Mouse (Mus musculus) C2C12 (cell line): ENCODE data around the gene Naxe. TPM values are rescaled to one million over a fixed set of nuclear protein-coding genes. Genes with fewer than 3 reads are reported as not detected.

Experiments
- H3K27me3 ChIP-seq: one replicate; pipeline ENCODE4 v1.6.1; 2011; ENCODE audit not compliant: control insufficient read depth, insufficient read depth, insufficient read length
- H3K36me3 ChIP-seq: one replicate; pipeline ENCODE4 v1.6.1; 2011; ENCODE audit not compliant: control insufficient read depth, insufficient read depth
- H3K4me3 ChIP-seq: one replicate; pipeline ENCODE4 v1.5.1; 2011; ENCODE audit warnings: mild to moderate bottlenecking, control low read depth; ENCODE audit not compliant: poor library complexity, insufficient read depth, severe bottlenecking
- H3K79me2 ChIP-seq: one replicate; pipeline ENCODE4 v1.6.1; 2011; ENCODE audit not compliant: control insufficient read depth, insufficient read depth
- H3K79me3 ChIP-seq: one replicate; pipeline ENCODE4 v1.6.1; 2011; ENCODE audit warnings: low read depth, control low read depth
- H3ac ChIP-seq: one replicate; pipeline ENCODE3; 2011; ENCODE audit warnings: low read depth; ENCODE audit not compliant: control insufficient read depth, insufficient read length
- CEBPB ChIP-seq: IDR thresholded peaks from one replicate; pipeline ENCODE4 v1.6.1; 2011; ENCODE audit warnings: low read depth, mild to moderate bottlenecking, control low read depth, moderate library complexity
- CTCF ChIP-seq: IDR thresholded peaks from one replicate; pipeline ENCODE4 v1.5.1; 2011; ENCODE audit not compliant: control insufficient read depth, insufficient read depth, insufficient read length
- FOSL1 ChIP-seq: IDR thresholded peaks from one replicate; pipeline ENCODE4 v1.8.0; 2011; ENCODE audit warnings: mild to moderate bottlenecking, low read length; ENCODE audit not compliant: poor library complexity, insufficient read depth, severe bottlenecking
- MAX ChIP-seq: IDR thresholded peaks from one replicate; pipeline ENCODE4 v1.6.1; 2011; ENCODE audit warnings: mild to moderate bottlenecking, control low read depth
- MYOD1 ChIP-seq: IDR thresholded peaks from one replicate; pipeline ENCODE4 v1.6.1; 2011; ENCODE audit warnings: low read depth; ENCODE audit not compliant: control insufficient read depth, insufficient read length
- MYOG ChIP-seq: IDR thresholded peaks from one replicate; pipeline ENCODE4 v1.6.1; 2011; ENCODE audit not compliant: control insufficient read depth, insufficient read length; ENCODE audit errors: extremely low read depth
- USF1 ChIP-seq: IDR thresholded peaks from one replicate; pipeline ENCODE4 v1.6.1; 2011; ENCODE audit warnings: low read depth, mild to moderate bottlenecking, control low read depth, moderate library complexity
- polyA plus RNA-seq: library from polyadenylated mRNA; unstranded; fragments of >200 nt; fragmentation: generic; extraction: Trizol; gene quantifications from one replicate; pipeline ENCODE4 v1.2.1, GENCODE M21; 2012; ENCODE audit warnings: missing spikeins

Naxe gene
- polyA plus RNA-seq, 1 experiment = 93.6 TPM

- H3K36me3 ChIP-seq = peaks cover 30% of the 10 kb centered on the region
- peaks cover 10% of the 10 kb centered on the region for H3K79me3 ChIP-seq
- H3K27me3 ChIP-seq = no peaks in the 10 kb centered on the region
- no peak overlapping the region for H3K4me3 ChIP-seq
- peaks cover 23% of the 10 kb centered on the region for H3K79me2 ChIP-seq
- TF ChIP-seq CTCF = no peak
- TF ChIP-seq MYOD1 = no peak
- no peak for TF ChIP-seq MYOG
- TF ChIP-seq FOSL1 = no peak
- TF ChIP-seq CEBPB = no peak
- no peak for TF ChIP-seq MAX
- TF ChIP-seq USF1 = no peak
- H3ac ChIP-seq = no peak overlapping the region
These were observed 27.2 kb upstream of the Naxe start for GRCm38 (mm10) chr3:88085459-88085858.

- peaks cover 23% of the 10 kb centered on the region for H3K79me2 ChIP-seq
- no peak for TF ChIP-seq USF1
- TF ChIP-seq FOSL1 = no peak
- no peak for TF ChIP-seq CEBPB
- TF ChIP-seq MYOD1 = no peak
- TF ChIP-seq MAX = no peak
- TF ChIP-seq MYOG = no peak
- no peak for TF ChIP-seq CTCF
- H3K79me3 ChIP-seq = peaks cover 10% of the 10 kb centered on the region
- no peak overlapping the region for H3ac ChIP-seq
- no peak overlapping the region for H3K4me3 ChIP-seq
- H3K36me3 ChIP-seq = peaks cover 17% of the 10 kb centered on the region
- H3K27me3 ChIP-seq = no peaks in the 10 kb centered on the region
These were observed 25.7 kb upstream of the Naxe start for GRCm38 (mm10) chr3:88084001-88084400.

GRCm38 (mm10) chr3:88082663-88083062 lies 24.4 kb upstream of the Naxe start:
- Histone ChIP-seq H3K27me3 (no peaks in the 10 kb centered on the region), H3K36me3 (peaks cover 8% of the 10 kb centered on the region), H3K4me3 (peak overlapping the region; percentile 86), H3ac (peak overlapping the region; percentile 53), H3K79me2 (peaks cover 23% of the 10 kb centered on the region), H3K79me3 (peaks cover 10% of the 10 kb centered on the region)
- TF ChIP-seq USF1 = no peak
- TF ChIP-seq MYOD1 = no peak
- no peak for TF ChIP-seq CTCF
- no peak for TF ChIP-seq MYOG
- no peak for TF ChIP-seq CEBPB
- peak; percentile 30 for TF ChIP-seq MAX
- TF ChIP-seq FOSL1 = no peak

GRCm38 (mm10) chr3:88082224-88082618 lies 23.9 kb upstream of the Naxe start:
- H3ac ChIP-seq = peak overlapping the region; percentile 91
- peak overlapping the region; percentile 86 for H3K4me3 ChIP-seq
- TF ChIP-seq MYOD1 (no peak), USF1 (no peak), MYOG (no peak), CTCF (no peak), MAX (no peak), CEBPB (no peak), FOSL1 (no peak)
- H3K79me3 ChIP-seq = peaks cover 10% of the 10 kb centered on the region
- H3K27me3 ChIP-seq = no peaks in the 10 kb centered on the region
- peaks cover 23% of the 10 kb centered on the region for H3K79me2 ChIP-seq
- H3K36me3 ChIP-seq = peaks cover 8% of the 10 kb centered on the region

GRCm38 (mm10) chr3:88081345-88082223 lies 23.3 kb upstream of the Naxe start, which contains the start of gene Iqgap3:
TSS of gene Iqgap3 (plus strand) at chr3:88081971.
- Histone ChIP-seq H3K79me3 (peaks cover 10% of the 10 kb centered on the region), H3K79me2 (peaks cover 23% of the 10 kb centered on the region), H3K36me3 (peaks cover 7% of the 10 kb centered on the region), H3K27me3 (no peaks in the 10 kb centered on the region), H3K4me3 (peak within 1 kb of the TSS; percentile 86), H3ac (peak within 1 kb of the TSS; percentile 91)
- no peak for TF ChIP-seq MYOD1
- peak; percentile 23 for TF ChIP-seq MAX
